Mouse (Mus musculus) gastrocnemius, postnatal 14 days (tissue): Measurements from ENCODE around the gene Fras1. TPM values are rescaled to one million over a fixed set of nuclear protein-coding genes. Genes with fewer than 3 reads are reported as not detected.

ENCODE experiments used
- DNase-seq: peaks from one replicate; pipeline ENCODE4 v3.0.0; 2021; ENCODE audit warnings: mixed read lengths
- intact Hi-C: fragments of 180-260 bp; cut with DNase I; formaldehyde crosslinking; loops from one replicate; pipeline ENCODE4 v1.15.1; 2025; ENCODE audit warnings: low total_unique reads
- total RNA-seq, 2 experiments: library from RNA; stranded (reverse); gene quantifications; 2 replicates each; pipeline ENCODE4 v1.2.3; 2021

The Fras1 gene
- total RNA-seq, 2 experiments from 2014 or later = 8.7 to 10.6 TPM

- no peak for DNase-seq
- intact Hi-C loops = no loop called here
Measured at GRCm38 (mm10) chr5:96718601-96719000, 344.8 kb downstream of the Fras1 start.

GRCm38 (mm10) chr5:96719221-96719620 lies 345.5 kb downstream of the Fras1 start:
- DNase-seq = no peak
- intact Hi-C loops = no loop called here

- no peak for DNase-seq
- intact Hi-C loops = no loop called here
Measured at GRCm38 (mm10) chr5:96722690-96723089, 348.9 kb downstream of the Fras1 start.

- intact Hi-C loops = no loop called here
- DNase-seq = no peak
Measured at GRCm38 (mm10) chr5:96739138-96739878, 365.6 kb downstream of the Fras1 start.

GRCm38 (mm10) chr5:96747195-96747984 lies 373.6 kb downstream of the Fras1 start:
- intact Hi-C loops = no loop called here
- no peak for DNase-seq

- intact Hi-C loops = no loop called here
- DNase-seq = no peak
Measured at GRCm38 (mm10) chr5:96757615-96758014, 383.9 kb downstream of the Fras1 start.

- intact Hi-C loops = loop anchor here (10.0 kb wide), 1 partner anchor 497 kb away; no protein-coding TSS in a partner anchor
- no peak for DNase-seq
Measured at GRCm38 (mm10) chr5:96762021-96762420, 388.3 kb downstream of the Fras1 start.

GRCm38 (mm10) chr5:96768846-96769471 lies 395.2 kb downstream of the Fras1 start:
- peak; percentile 39 for DNase-seq
- intact Hi-C loops = loop anchor here (10.0 kb wide), 1 partner anchor 504 kb away; no protein-coding TSS in a partner anchor

- intact Hi-C loops = no loop called here
- no peak for DNase-seq
Measured at GRCm38 (mm10) chr5:96783506-96784288, 409.9 kb downstream of the Fras1 start.

GRCm38 (mm10) chr5:96785096-96785495 lies 411.3 kb downstream of the Fras1 start:
- no peak for DNase-seq
- intact Hi-C loops = no loop called here

GRCm38 (mm10) chr5:96792422-96792821 lies 418.7 kb downstream of the Fras1 start:
- intact Hi-C loops = no loop called here
- no peak for DNase-seq

- intact Hi-C loops = no loop called here
- DNase-seq = peak; percentile 62
Measured at GRCm38 (mm10) chr5:96792936-96793718, 419.4 kb downstream of the Fras1 start, which contains the start of gene Anxa3. Anxa3 (plus strand) TSS chr5:96793339.

- no peak for DNase-seq
- intact Hi-C loops = no loop called here
Measured at GRCm38 (mm10) chr5:96793953-96794635, 420.3 kb downstream of the Fras1 start.

GRCm38 (mm10) chr5:96795752-96796151 lies 422.0 kb downstream of the Fras1 start:
- no peak for DNase-seq
- intact Hi-C loops = no loop called here

GRCm38 (mm10) chr5:96797465-96797864 lies 423.7 kb downstream of the Fras1 start:
- intact Hi-C loops = no loop called here
- DNase-seq = no peak

GRCm38 (mm10) chr5:96799165-96799564 lies 425.4 kb downstream of the Fras1 start:
- no peak for DNase-seq
- intact Hi-C loops = no loop called here

- intact Hi-C loops = no loop called here
- DNase-seq = no peak
Measured at GRCm38 (mm10) chr5:96799969-96800368, 426.2 kb downstream of the Fras1 start.

GRCm38 (mm10) chr5:96802185-96802584 lies 428.4 kb downstream of the Fras1 start:
- peak; percentile 13 for DNase-seq
- intact Hi-C loops = no loop called here
